Comparison of ENCODE assay signal across 35 mouse cellular contexts in genomic region chr5:35401240-35401639, GRCm38 (mm10). TPM values are rescaled to one million over a fixed set of nuclear protein-coding genes. Genes with fewer than 3 reads are reported as not detected.
"Had no signal": no experiment of that assay in that cellular context is flagged by ENCODE, and none has a peak within 500 bp of the region (broad histone marks: within the 10 kb centered on the region; RNA-seq: fewer than 3 reads in every experiment).

No protein-coding gene starts in this region.

- DNase-seq: cerebellum, adult 8-10 months; cerebellum, adult 9-10 months; cerebellum, adult 9-11 months; cerebellum, postnatal 10 days; cerebellum, postnatal 14 days; cerebellum, postnatal 25 days; cerebellum, postnatal 36 days; embryo, embryonic 11 days; gastrocnemius, adult 2 months; gastrocnemius, postnatal 10 days; gastrocnemius, postnatal 14 days; gastrocnemius, postnatal 25 days; gastrocnemius, postnatal 36 days; heart, adult 11 months; heart, adult 18-20 months had no signal

- H3K9me3 ChIP-seq: embryonic facial prominence, embryonic 10.5 days; embryonic facial prominence, embryonic 12.5 days; embryonic facial prominence, embryonic 13.5 days; embryonic facial prominence, embryonic 15.5 days; forebrain, embryonic 13.5 days; forebrain, embryonic 15.5 days; heart, embryonic 10.5 days had no signal

- H3K4me2 ChIP-seq: embryonic facial prominence, embryonic 12.5 days; embryonic facial prominence, embryonic 13.5 days; embryonic facial prominence, embryonic 15.5 days; forebrain, embryonic 13.5 days; forebrain, embryonic 15.5 days had no signal

- ATAC-seq: forebrain, embryonic 13.5 days; forebrain, embryonic 14.5 days; forebrain, embryonic 15.5 days; forebrain, embryonic 16.5 days; forebrain, postnatal 0 days had no signal

- H3K27ac ChIP-seq: embryonic facial prominence, embryonic 10.5 days; embryonic facial prominence, embryonic 12.5 days; embryonic facial prominence, embryonic 13.5 days; embryonic facial prominence, embryonic 15.5 days; forebrain, embryonic 13.5 days; forebrain, embryonic 15.5 days; gastrocnemius, adult 2 months; heart, embryonic 10.5 days had no signal

- H3K36me3 ChIP-seq: embryonic facial prominence, embryonic 10.5 days; embryonic facial prominence, embryonic 12.5 days; embryonic facial prominence, embryonic 13.5 days; embryonic facial prominence, embryonic 15.5 days; forebrain, embryonic 15.5 days; heart, embryonic 10.5 days had no signal

- H3K9ac ChIP-seq: embryonic facial prominence, embryonic 12.5 days; embryonic facial prominence, embryonic 13.5 days; embryonic facial prominence, embryonic 15.5 days; forebrain, embryonic 13.5 days; forebrain, embryonic 15.5 days; forebrain, postnatal 0 days had no signal

- H3K4me3 ChIP-seq: embryonic facial prominence, embryonic 10.5 days; embryonic facial prominence, embryonic 12.5 days; embryonic facial prominence, embryonic 13.5 days; embryonic facial prominence, embryonic 15.5 days; erythroblast, embryonic 14.5 days; forebrain, embryonic 13.5 days; forebrain, embryonic 15.5 days; gastrocnemius, adult 2 months; heart, embryonic 10.5 days had no signal

RNA-seq across cellular contexts. Expression of gene Hmx1, which starts 12.3 kb away (rescaled TPM):
- total RNA-seq: common myeloid progenitor, adult 5-6 weeks; gastrocnemius, adult 18-20 months; gastrocnemius, adult 2 months; gastrocnemius, adult 8-10 months; gastrocnemius, postnatal 10 days; gastrocnemius, postnatal 14 days; gastrocnemius, postnatal 25 days; gastrocnemius, postnatal 36 days; gastrocnemius, postnatal 4 days; granulocyte monocyte progenitor cell, adult 5-6 weeks; heart, adult 18-20 months; heart, adult 8-10 months had no signal
- polyA plus RNA-seq: cortical plate, adult 2 months; erythroblast, embryonic 14.5 days; forebrain, embryonic 13.5 days; forebrain, embryonic 14.5 days; forebrain, embryonic 15.5 days; forebrain, embryonic 16.5 days; forebrain, postnatal 0 days; frontal cortex, adult 2 months; gonadal fat pad, adult 2 months had no signal
